Mouse (Mus musculus): ENCODE results near the gene C1qtnf4. TPM values are rescaled to one million over a fixed set of nuclear protein-coding genes. Genes with fewer than 3 reads are reported as not detected.
"Not testable (repeated sequence)": the region's sequence is repeated elsewhere in the genome, so short reads cannot be mapped to it uniquely, and the experiment has no call there.

The C1qtnf4 gene
- total RNA-seq, 2 experiments from 2014 or later, result 274 to 275 TPM

- intact Hi-C loops (cut with DNase I), result no loop called here
- DNase-seq (ENCODE audit: low spot score in 2 of 2), result no peak
Observed at GRCm38 (mm10) chr2:90877584-90878259, 7.9 kb upstream of the C1qtnf4 start.

- DNase-seq (ENCODE audit: low spot score in 2 of 2), result no peak
- intact Hi-C loops (cut with DNase I), result no loop called here
Observed at GRCm38 (mm10) chr2:90879419-90879818, 6.2 kb upstream of the C1qtnf4 start.

- DNase-seq (ENCODE audit: low spot score in 2 of 2), result no peak
Observed at GRCm38 (mm10) chr2:90880144-90880785, 5.4 kb upstream of the C1qtnf4 start.

GRCm38 (mm10) chr2:90881824-90882223 lies 3.8 kb upstream of the C1qtnf4 start:
- peak in 1 of 2 experiments; percentile 43 for DNase-seq (ENCODE audit: low spot score in 2 of 2)
- intact Hi-C loops (cut with DNase I), result no loop called here

More at GRCm38 (mm10) chr2:90880144-90880785, 5.4 kb upstream of the C1qtnf4 start:
- intact Hi-C loops (cut with DNase I), result no loop called here

- DNase-seq (ENCODE audit: low spot score in 2 of 2), result no peak
- intact Hi-C loops (cut with DNase I), result loop anchor here (2.0 to 5.0 kb wide), 2 partner anchors 16 to 176 kb away; no protein-coding TSS in a partner anchor
Observed at GRCm38 (mm10) chr2:90886436-90886835, 776 bp downstream of the C1qtnf4 start.

- DNase-seq (ENCODE audit: low spot score in 2 of 2), result peak in 1 of 2 experiments; percentile 3
- intact Hi-C loops (cut with DNase I), result loop anchor here (2.0 to 5.0 kb wide), 2 partner anchors 17 to 175 kb away; no protein-coding TSS in a partner anchor
Observed at GRCm38 (mm10) chr2:90887627-90888026, 2.0 kb downstream of the C1qtnf4 start.

- intact Hi-C loops (cut with DNase I), result loop anchor here (5.0 kb wide), 1 partner anchor 172 kb away; no protein-coding TSS in a partner anchor
- peak in 1 of 2 experiments; percentile 59 for DNase-seq (ENCODE audit: low spot score in 2 of 2)
Observed at GRCm38 (mm10) chr2:90889550-90890548, 4.2 kb downstream of the C1qtnf4 start.

GRCm38 (mm10) chr2:90893673-90894298 lies 8.1 kb downstream of the C1qtnf4 start:
- intact Hi-C loops (cut with DNase I), result no loop called here
- no peak for DNase-seq (ENCODE audit: low spot score in 2 of 2)

GRCm38 (mm10) chr2:90894299-90894677 lies 8.6 kb downstream of the C1qtnf4 start:
- DNase-seq (ENCODE audit: low spot score in 2 of 2); intact Hi-C loops (cut with DNase I): not testable (repeated sequence)

- no peak for DNase-seq (ENCODE audit: low spot score in 2 of 2)
- intact Hi-C loops (cut with DNase I), result loop anchor here (5.0 kb wide), 1 partner anchor 36 kb away; no protein-coding TSS in a partner anchor
Observed at GRCm38 (mm10) chr2:90903398-90903797, 17.7 kb downstream of the C1qtnf4 start.

- intact Hi-C loops (cut with DNase I), result loop anchor here (5.0 kb wide), 1 partner anchor 37 kb away; no protein-coding TSS in a partner anchor
- DNase-seq (ENCODE audit: low spot score in 2 of 2), result peak; percentile 87 to 92
Observed at GRCm38 (mm10) chr2:90904076-90904855, 18.6 kb downstream of the C1qtnf4 start, which contains the start of the genes Kbtbd4 and Ndufs3. Gene Kbtbd4 (plus strand): TSS chr2:90904740. Gene Ndufs3 (minus strand): TSS chr2:90904827.

GRCm38 (mm10) chr2:90904856-90905224 lies 19.2 kb downstream of the C1qtnf4 start:
- intact Hi-C loops (cut with DNase I), result loop anchor here (5.0 kb wide), 1 partner anchor 38 kb away; no protein-coding TSS in a partner anchor
- no peak for DNase-seq (ENCODE audit: low spot score in 2 of 2)

- DNase-seq (ENCODE audit: low spot score in 2 of 2), result no peak
- intact Hi-C loops (cut with DNase I), result no loop called here
Observed at GRCm38 (mm10) chr2:90906721-90907120, 21.1 kb downstream of the C1qtnf4 start.

- DNase-seq (ENCODE audit: low spot score in 2 of 2), result no peak
- intact Hi-C loops (cut with DNase I), result no loop called here
Observed at GRCm38 (mm10) chr2:90910861-90911260, 25.2 kb downstream of the C1qtnf4 start.

GRCm38 (mm10) chr2:90911668-90912067 lies 26.0 kb downstream of the C1qtnf4 start:
- intact Hi-C loops (cut with DNase I), result no loop called here
- DNase-seq (ENCODE audit: low spot score in 2 of 2), result no peak

GRCm38 (mm10) chr2:90913671-90914070 lies 28.0 kb downstream of the C1qtnf4 start:
- intact Hi-C loops (cut with DNase I), result no loop called here
- no peak for DNase-seq (ENCODE audit: low spot score in 2 of 2)

- intact Hi-C loops (cut with DNase I), result loop anchor here (5.0 kb wide), 2 partner anchors 48 to 147 kb away; no protein-coding TSS in a partner anchor
- DNase-seq (ENCODE audit: low spot score in 2 of 2), result peak in 1 of 2 experiments; percentile 59
Observed at GRCm38 (mm10) chr2:90915516-90915915, 29.9 kb downstream of the C1qtnf4 start.

Measured in left cerebral cortex, postnatal 25 days (tissue).